In the genomic region with DNA sequence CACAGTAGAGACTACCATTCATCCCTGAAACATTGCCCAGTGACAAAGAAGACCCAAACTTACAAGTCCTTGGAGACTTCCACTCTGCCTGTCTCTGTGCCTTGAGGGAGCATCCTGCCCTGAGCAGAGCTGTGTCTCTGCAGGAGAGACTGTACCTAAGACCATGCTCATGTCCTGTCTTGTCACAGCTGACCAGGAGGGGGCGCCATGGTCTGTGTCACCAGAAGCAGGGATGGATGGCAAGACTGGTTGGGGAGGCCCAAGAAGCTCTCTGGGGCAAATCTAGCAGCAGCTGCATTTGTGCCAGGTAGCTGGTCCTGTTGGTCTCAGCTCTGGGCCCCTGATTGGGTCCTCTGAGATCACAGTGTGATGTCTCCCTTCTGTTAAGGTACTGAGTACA, we compare ENCODE assay signal across 17 mouse cellular contexts.
A peak's percentile ranks its signal among the peaks of the same experiment; 100 is the strongest.
DNase-seq lines count a peak whose midpoint lies in the region; ATAC-seq and TF ChIP-seq lines count a peak whose summit lies in the region.
"Had no signal": no experiment of that assay in that cellular context is flagged by ENCODE, and none has a peak within 500 bp of the region (broad histone marks: within the 10 kb centered on the region; RNA-seq: fewer than 3 reads in every experiment).

No protein-coding gene starts in this region.

- ATAC-seq in liver, embryonic 14.5 days (ENCODE audit: insufficient read depth) = no peak
- no peak for ATAC-seq in liver, embryonic 12.5 days
- ATAC-seq: forebrain, embryonic 13.5 days had no signal

- DNase-seq in heart, postnatal 4 days = peak; percentile 16
- DNase-seq in heart, adult 9 months (ENCODE audit: low spot score in 2 of 2) = no peak
- no peak for DNase-seq in liver, embryonic 14.5 days (ENCODE audit: low read depth in 3 of 3, low spot score in 3 of 3)
- peak; percentile 4 for DNase-seq in NIH3T3 (ENCODE audit: low read depth)
- no peak for DNase-seq in urinary bladder, postnatal 36 days (ENCODE audit: low spot score in 2 of 2)
- DNase-seq in spleen, postnatal 14 days (ENCODE audit: low spot score in 2 of 2) = no peak
- DNase-seq: cerebellum, adult 9-11 months; gastrocnemius, adult 2 months; lung, postnatal 14 days had no signal

- 47% methylated on average over 1 of the region's 1 CpGs for WGBS in liver, embryonic 14.5 days (ENCODE audit: insufficient replicate concordance)
- 5% methylated on average over 1 of the region's 1 CpGs for WGBS in liver, embryonic 12.5 days (ENCODE audit: insufficient replicate concordance)

- H3K4me1 ChIP-seq in liver, embryonic 14.5 days (replicated peaks; ENCODE audit: control insufficient read depth in 2 of 2, insufficient read depth in 2 of 2, low read length in 1 of 2) = no peaks in the 10 kb centered on the region
- H3K4me1 ChIP-seq in liver, embryonic 12.5 days = peaks cover 5% of the 10 kb centered on the region; the same call in 1 of the 2 replicates
- H3K4me1 ChIP-seq in E14TG2a.4 (replicated peaks; ENCODE audit: low read depth, low read length) = 0 out of 2 replicates have a peak, but pooled peaks cover 14% of the 10 kb centered on the region
- H3K4me1 ChIP-seq: embryonic facial prominence, embryonic 13.5 days; limb, embryonic 15.5 days had no signal

- no peaks in the 10 kb centered on the region for H3K9me3 ChIP-seq in liver, embryonic 14.5 days (ENCODE audit: control insufficient read depth, low read length)
- no peaks in the 10 kb centered on the region for H3K9me3 ChIP-seq in liver, embryonic 12.5 days (replicated peaks)
- H3K9me3 ChIP-seq in E14TG2a.4 (ENCODE audit: low read length) = no peaks in the 10 kb centered on the region
- H3K9me3 ChIP-seq: embryonic facial prominence, embryonic 13.5 days; forebrain, embryonic 13.5 days; heart, embryonic 12.5 days; hindbrain, embryonic 10.5 days; kidney, embryonic 15.5 days; limb, embryonic 15.5 days had no signal

- no peak overlapping the region for H3K9ac ChIP-seq in liver, embryonic 14.5 days (replicated peaks)
- no peak overlapping the region for H3K9ac ChIP-seq in liver, embryonic 12.5 days
- H3K9ac ChIP-seq: embryonic facial prominence, embryonic 13.5 days; forebrain, embryonic 13.5 days; heart, embryonic 12.5 days; kidney, embryonic 15.5 days; limb, embryonic 15.5 days had no signal

- no peaks in the 10 kb centered on the region for H3K36me3 ChIP-seq in liver, embryonic 14.5 days (replicated peaks; ENCODE audit: control insufficient read depth, insufficient read depth, low read depth)
- no peaks in the 10 kb centered on the region for H3K36me3 ChIP-seq in liver, embryonic 12.5 days
- no peaks in the 10 kb centered on the region for H3K36me3 ChIP-seq in E14TG2a.4 (ENCODE audit: insufficient read depth, low read length)
- H3K36me3 ChIP-seq: embryonic facial prominence, embryonic 13.5 days; heart, embryonic 12.5 days; hindbrain, embryonic 10.5 days; kidney, embryonic 15.5 days; limb, embryonic 15.5 days had no signal

- no peak overlapping the region for H3K27ac ChIP-seq in liver, embryonic 14.5 days
- no peak overlapping the region for H3K27ac ChIP-seq in liver, embryonic 12.5 days
- H3K27ac ChIP-seq: embryonic facial prominence, embryonic 13.5 days; forebrain, embryonic 13.5 days; gastrocnemius, adult 2 months; hindbrain, embryonic 10.5 days; kidney, embryonic 15.5 days; limb, embryonic 15.5 days had no signal

- H3K27me3 ChIP-seq in liver, embryonic 14.5 days (ENCODE audit: control insufficient read depth, insufficient read depth, low read length) = no peaks in the 10 kb centered on the region
- H3K27me3 ChIP-seq in liver, embryonic 12.5 days (replicated peaks) = no peaks in the 10 kb centered on the region
- H3K27me3 ChIP-seq in E14TG2a.4 (ENCODE audit: insufficient read depth, low read length) = no peaks in the 10 kb centered on the region; the same call in 1 of the 2 replicates
- H3K27me3 ChIP-seq: embryonic facial prominence, embryonic 13.5 days; heart, embryonic 12.5 days; kidney, embryonic 15.5 days; limb, embryonic 15.5 days had no signal

- no peak overlapping the region for H3K4me2 ChIP-seq in liver, embryonic 14.5 days (ENCODE audit: low read depth)
- no peak overlapping the region for H3K4me2 ChIP-seq in liver, embryonic 12.5 days
- H3K4me2 ChIP-seq: embryonic facial prominence, embryonic 13.5 days; forebrain, embryonic 13.5 days; heart, embryonic 12.5 days; kidney, embryonic 15.5 days; limb, embryonic 15.5 days had no signal

- TF ChIP-seq CTCF in liver, embryonic 14.5 days (IDR thresholded peaks at IDR 0.05; ENCODE audit: low read depth) = peak; percentile 53
- TF ChIP-seq CTCF in E14TG2a.4 (conservative IDR thresholded peaks at IDR 0.05; ENCODE audit: low read length) = peak; percentile 46; the same call in 1 of the 2 replicates

- no peak overlapping the region for H3K4me3 ChIP-seq in liver, embryonic 14.5 days (ENCODE audit: insufficient read depth in 1 of 2, low read depth in 2 of 2, low read length in 2 of 2)
- no peak overlapping the region for H3K4me3 ChIP-seq in liver, embryonic 12.5 days
- no peak overlapping the region for H3K4me3 ChIP-seq in E14TG2a.4 (replicated peaks; ENCODE audit: low read length)
- H3K4me3 ChIP-seq: embryonic facial prominence, embryonic 13.5 days; forebrain, embryonic 13.5 days; gastrocnemius, adult 2 months; heart, embryonic 12.5 days; hindbrain, embryonic 10.5 days; kidney, embryonic 15.5 days; limb, embryonic 15.5 days had no signal

- no peak for TF ChIP-seq EP300 in liver, embryonic 14.5 days (IDR thresholded peaks at IDR 0.05; ENCODE audit: low read depth)

Comparison
In these comparisons a context has a peak if more than half of its experiments do, and no peak if none do; other contexts are left out.
1. DNase-seq: peak in heart, postnatal 4 days (single experiment) and NIH3T3 (single experiment); none in heart, adult 9 months (0 of 2), liver, embryonic 14.5 days (0 of 3), urinary bladder, postnatal 36 days (0 of 2) and spleen, postnatal 14 days (0 of 2).